Mouse (Mus musculus) forebrain, embryonic 11.5 days (tissue): ENCODE measurements at regions not wholly inside any gene's neighbourhood (a gene's known extent, or its start where the extent isn't known, plus 50 kb on each side); places are given as distances from the start of the nearest gene placed in this dataset.

Experiments used
- ATAC-seq: fragments of 200-750 bp; cut with Nextera tagmentation; replicated peaks from 2 replicates; pipeline ENCODE4 v1.8.0; 2017; ENCODE audit warnings: moderate TSS enrichment; ENCODE audit not compliant: low FRiP score
- DNase-seq: peaks from one replicate; pipeline ENCODE4 v3.0.0-alpha.2; 2017; ENCODE audit warnings: low spot score
- H3K27ac ChIP-seq: fragments of 300-500 bp; sonication (generic); 2 replicates; pipeline ENCODE4 v1.5.1; 2014; ENCODE audit warnings: low read depth, low read length
- H3K27me3 ChIP-seq: fragments of 300-500 bp; sonication (generic); 2 replicates; pipeline ENCODE4 v1.6.1; 2014; ENCODE audit warnings: mild to moderate bottlenecking, low read length, mixed read lengths; ENCODE audit not compliant: control insufficient read depth, insufficient read depth
- H3K36me3 ChIP-seq: fragments of 300-500 bp; sonication (generic); 2 replicates; pipeline ENCODE4 v1.6.1; 2014; ENCODE audit warnings: mild to moderate bottlenecking, low read length, moderate library complexity, mixed read lengths; ENCODE audit not compliant: control insufficient read depth, insufficient read depth
- H3K4me1 ChIP-seq: fragments of 300-500 bp; sonication (generic); replicated peaks from 2 replicates; pipeline ENCODE4 v1.6.1; 2014; ENCODE audit warnings: low read length, mixed read lengths; ENCODE audit not compliant: control insufficient read depth, insufficient read depth
- H3K4me2 ChIP-seq: fragments of 300-500 bp; sonication (generic); 2 replicates; pipeline ENCODE4 v1.6.1; 2014; ENCODE audit warnings: low read depth, mild to moderate bottlenecking, low read length, moderate library complexity, mixed read lengths; ENCODE audit not compliant: severe bottlenecking
- H3K4me3 ChIP-seq: fragments of 300-500 bp; sonication (generic); 2 replicates; pipeline ENCODE4 v1.5.1; 2014; ENCODE audit warnings: low read depth, low read length
- H3K9ac ChIP-seq: fragments of 300-500 bp; sonication (generic); 2 replicates; pipeline ENCODE4 v1.6.1; 2014; ENCODE audit warnings: low read length
- H3K9me3 ChIP-seq: fragments of 300-500 bp; sonication (generic); 2 replicates; pipeline ENCODE4 v1.6.1; 2016; ENCODE audit warnings: low read length, mixed read lengths; ENCODE audit not compliant: control insufficient read depth
- whole genome bisulfite sequencing: fragments of 180-500 bp; shearing (Covaris S2); extraction: QIAGEN DNeasy Blood & Tissue Kit; methylation state at CpG from one replicate; pipeline ENCODE4 v1.1.7; 2014; 5-methylcytosine and 5-hydroxymethylcytosine counted together

DNA sequence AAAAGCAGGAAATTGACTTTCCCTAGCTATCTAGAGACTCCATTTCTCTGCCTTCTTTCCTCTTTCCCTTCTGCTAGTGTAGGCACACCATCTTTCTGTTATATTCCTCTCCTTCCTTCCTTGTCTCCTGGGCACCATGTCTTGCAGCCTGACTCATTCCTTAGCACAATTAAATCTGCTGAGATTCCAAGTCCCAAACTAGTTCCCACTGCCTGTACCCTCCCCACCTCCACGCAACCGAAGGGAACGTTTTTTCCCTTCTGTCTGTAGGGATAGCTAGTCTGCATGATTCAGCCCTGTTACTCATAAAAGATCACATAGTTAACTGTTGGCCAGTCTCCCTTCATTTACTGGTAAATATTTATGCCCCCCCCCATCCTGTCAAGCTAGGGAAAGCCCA, 158.8 kb upstream of the Prkcq start:
- H3K4me1 ChIP-seq = no peaks in the 10 kb centered on the region
- no peak overlapping the region for H3K9ac ChIP-seq
- no peaks in the 10 kb centered on the region for H3K9me3 ChIP-seq
- no peaks in the 10 kb centered on the region for H3K27me3 ChIP-seq
- 95% methylated on average over 3 of the region's 3 CpGs for WGBS
- ATAC-seq (no peak), DNase-seq (no peak)
- no peak overlapping the region for H3K27ac ChIP-seq
- no peak overlapping the region for H3K4me3 ChIP-seq
- H3K4me2 ChIP-seq = no peak overlapping the region
- no peaks in the 10 kb centered on the region for H3K36me3 ChIP-seq

DNA sequence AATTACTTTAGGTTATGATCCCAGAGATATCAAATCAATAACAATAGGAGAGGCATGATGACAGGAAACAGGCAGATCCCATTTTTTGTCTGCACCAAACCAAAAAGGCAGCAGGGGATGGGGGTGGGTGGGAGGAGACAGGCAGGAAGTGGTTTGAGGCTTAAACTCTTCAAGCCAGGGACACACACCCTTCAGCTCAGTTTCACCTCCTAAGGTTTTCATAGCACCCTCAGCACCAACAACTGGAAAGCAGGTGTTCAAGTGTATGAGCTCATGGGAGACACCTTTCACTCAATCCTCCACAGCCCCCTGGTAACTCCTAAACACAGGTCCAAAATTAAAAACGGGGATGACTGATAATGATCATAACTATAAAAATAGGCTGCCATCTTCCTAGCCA, 155.5 kb upstream of the Prkcq start:
- no peak for ATAC-seq
- WGBS = 88% methylated on average over 1 of the region's 1 CpGs
- no peak overlapping the region for H3K27ac ChIP-seq

DNA sequence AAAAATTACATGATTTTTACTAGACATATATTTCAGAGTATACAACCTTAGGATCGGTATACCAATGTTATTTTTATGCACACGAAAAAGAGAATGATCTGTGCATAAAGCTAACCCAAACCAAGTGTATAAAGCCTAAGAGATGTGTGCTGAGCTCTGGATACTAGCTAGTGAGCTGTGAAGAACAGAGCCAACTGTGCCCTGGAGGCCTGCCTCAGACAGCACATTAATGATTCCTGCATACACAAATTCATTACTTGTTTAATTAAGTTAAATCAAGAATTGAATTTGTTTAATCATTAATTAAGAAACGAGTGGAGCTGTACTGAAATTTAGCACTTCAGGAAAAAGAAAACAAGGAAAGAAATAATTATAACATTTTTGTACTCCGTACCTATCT, 139.0 kb upstream of the Prkcq start:
- Histone ChIP-seq H3K9me3 (no peaks in the 10 kb centered on the region), H3K9ac (no peak overlapping the region), H3K4me3 (no peak overlapping the region), H3K36me3 (no peaks in the 10 kb centered on the region), H3K4me2 (no peak overlapping the region), H3K4me1 (no peaks in the 10 kb centered on the region; the same call in 1 of the 2 replicates), H3K27me3 (no peaks in the 10 kb centered on the region), H3K27ac (no peak overlapping the region)
- no peak for ATAC-seq
- 87% methylated on average over 4 of the region's 4 CpGs for WGBS
- no peak for DNase-seq

More for the DNA sequence above, 155.5 kb upstream of the Prkcq start:
- Histone ChIP-seq H3K9ac (no peak overlapping the region), H3K27me3 (no peaks in the 10 kb centered on the region), H3K4me2 (no peak overlapping the region), H3K4me3 (no peak overlapping the region), H3K36me3 (no peaks in the 10 kb centered on the region), H3K4me1 (no peaks in the 10 kb centered on the region), H3K9me3 (no peaks in the 10 kb centered on the region)
- no peak for DNase-seq

DNA sequence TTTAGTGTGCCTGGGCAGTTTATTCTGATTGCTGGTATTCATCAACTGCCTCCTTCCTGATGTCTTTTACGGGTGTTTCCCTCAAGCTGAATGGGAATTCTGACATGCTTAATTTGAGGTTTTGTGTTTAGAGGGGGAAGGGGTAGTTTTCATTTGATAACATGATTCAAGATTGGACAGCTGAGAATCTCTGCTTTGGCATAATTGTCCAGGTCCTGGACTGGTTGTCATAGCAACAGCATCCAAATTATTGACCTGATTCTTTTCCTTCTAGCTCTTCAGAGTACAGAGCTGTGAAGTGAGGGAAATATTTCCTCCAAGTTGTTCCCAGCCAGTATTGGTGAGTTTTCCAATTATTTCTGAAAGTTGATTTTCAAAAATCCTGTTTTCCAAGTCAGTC, 137.7 kb upstream of the Prkcq start:
- Histone ChIP-seq H3K27me3 (no peaks in the 10 kb centered on the region), H3K4me2 (no peak overlapping the region), H3K4me1 (no peaks in the 10 kb centered on the region; the same call in 1 of the 2 replicates), H3K27ac (no peak overlapping the region), H3K36me3 (no peaks in the 10 kb centered on the region), H3K9me3 (no peaks in the 10 kb centered on the region), H3K4me3 (no peak overlapping the region), H3K9ac (no peak overlapping the region)
- no peak for DNase-seq
- ATAC-seq = 0 out of 2 replicates have a peak, but pooled peaks have one; percentile 40
- WGBS = 48% methylated on average over 1 of the region's 1 CpGs

DNA sequence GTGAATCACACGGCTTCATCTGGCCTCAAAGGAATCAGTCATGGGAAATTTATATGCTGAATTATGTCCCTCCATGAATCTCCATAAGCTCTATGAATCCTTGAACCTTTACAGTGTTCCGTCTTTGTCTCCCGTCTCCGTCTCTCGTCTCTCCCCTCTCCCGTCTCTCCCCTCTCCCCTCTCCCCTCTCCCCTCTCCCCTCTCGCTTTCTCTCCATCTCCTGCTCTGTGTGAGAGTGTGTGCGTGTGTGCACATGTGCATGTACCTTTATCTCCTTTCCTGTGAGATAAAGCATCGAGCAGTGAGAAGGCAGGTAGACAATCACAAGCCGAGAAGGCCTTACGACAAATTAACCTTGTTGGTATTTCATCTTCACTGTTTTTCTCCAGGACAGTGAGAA, 134.6 kb upstream of the Prkcq start:
- peak; percentile 56; the same call in 1 of the 2 replicates for ATAC-seq

DNA sequence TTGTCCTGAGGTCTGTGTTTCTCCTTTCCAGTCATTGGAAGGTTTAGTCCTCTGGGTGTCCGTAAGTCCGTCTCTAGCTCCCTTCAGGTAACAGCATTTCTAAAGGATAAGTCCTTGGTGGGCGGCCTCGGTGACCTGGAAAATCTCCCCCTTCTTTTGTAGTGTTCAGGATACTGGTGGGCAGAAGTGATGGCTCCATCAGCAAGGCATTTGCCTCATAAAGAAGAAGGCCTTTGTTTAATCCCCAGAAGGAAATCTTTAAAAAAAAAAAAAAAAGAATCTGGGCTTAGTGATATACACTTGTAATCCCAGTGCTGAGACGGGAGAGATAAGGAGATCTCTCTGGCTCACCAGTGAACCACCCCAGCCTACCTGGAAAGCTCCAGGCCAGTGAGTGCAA, 133.5 kb upstream of the Prkcq start:
- Histone ChIP-seq H3K4me1 (no peaks in the 10 kb centered on the region; the same call in 1 of the 2 replicates), H3K9me3 (no peaks in the 10 kb centered on the region), H3K4me3 (no peak overlapping the region), H3K27ac (no peak overlapping the region), H3K4me2 (no peak overlapping the region), H3K9ac (no peak overlapping the region), H3K27me3 (no peaks in the 10 kb centered on the region), H3K36me3 (no peaks in the 10 kb centered on the region)
- no peak for DNase-seq
- 68% methylated on average over 5 of the region's 5 CpGs for WGBS
- no peak for ATAC-seq

More for the DNA sequence above, 134.6 kb upstream of the Prkcq start:
- no peak overlapping the region for H3K4me3 ChIP-seq
- DNase-seq = no peak
- WGBS = 81% methylated on average over 11 of the region's 11 CpGs
- H3K27ac ChIP-seq = no peak overlapping the region
- no peaks in the 10 kb centered on the region for H3K36me3 ChIP-seq
- no peak overlapping the region for H3K4me2 ChIP-seq
- no peaks in the 10 kb centered on the region for H3K27me3 ChIP-seq
- H3K4me1 ChIP-seq = no peaks in the 10 kb centered on the region; the same call in 1 of the 2 replicates
- H3K9ac ChIP-seq = no peak overlapping the region
- no peaks in the 10 kb centered on the region for H3K9me3 ChIP-seq

DNA sequence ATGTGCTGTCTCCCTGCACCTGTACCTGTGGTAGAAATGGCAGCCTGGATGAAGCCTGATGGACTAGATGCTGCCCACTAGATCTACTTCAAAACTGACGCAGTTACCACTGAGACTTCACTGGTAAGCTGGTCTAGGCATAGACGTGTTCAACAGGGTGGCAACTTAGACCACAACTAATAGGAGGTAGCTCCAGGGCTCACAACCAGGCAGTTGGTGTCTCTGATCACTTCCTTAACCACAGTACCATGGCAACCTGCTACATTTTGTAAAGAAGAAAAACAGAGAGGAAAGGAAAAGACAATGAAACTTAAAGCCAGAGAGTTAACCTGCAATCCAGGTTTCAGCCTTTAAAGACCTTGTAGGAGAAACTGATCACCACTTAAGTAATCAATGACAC, 131.9 kb upstream of the Prkcq start:
- ATAC-seq (no peak), DNase-seq (no peak)
- Histone ChIP-seq H3K36me3 (no peaks in the 10 kb centered on the region), H3K4me3 (no peak overlapping the region), H3K9ac (no peak overlapping the region), H3K27ac (no peak overlapping the region), H3K4me1 (no peaks in the 10 kb centered on the region), H3K4me2 (no peak overlapping the region), H3K27me3 (no peaks in the 10 kb centered on the region), H3K9me3 (no peaks in the 10 kb centered on the region; the same call in 1 of the 2 replicates)
- 92% methylated on average over 2 of the region's 2 CpGs for WGBS

DNA sequence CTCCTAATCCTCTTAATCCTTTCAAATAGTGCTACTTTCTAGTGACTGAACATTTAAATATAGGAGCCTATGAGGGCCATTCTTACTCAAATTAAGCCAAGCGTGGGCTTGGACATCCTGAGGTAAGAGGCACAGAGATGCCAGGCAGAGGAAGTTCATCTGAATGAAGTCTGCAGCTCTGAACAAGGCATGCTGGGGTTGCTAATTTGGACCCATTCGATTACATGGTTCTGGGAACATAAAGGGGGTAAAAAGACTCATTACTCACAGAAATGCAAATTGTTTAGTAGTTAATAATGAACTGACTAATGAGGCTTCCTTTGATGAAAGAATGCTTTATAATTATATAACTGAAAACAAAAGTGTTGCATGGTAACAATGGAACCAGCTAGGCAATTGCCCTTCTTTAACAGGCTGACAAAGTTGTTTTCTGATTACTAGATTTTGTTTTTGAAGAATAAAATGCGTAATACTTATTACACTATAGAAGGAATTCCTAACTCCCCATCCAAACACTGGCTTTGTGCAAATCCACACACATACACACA, 127.1 kb upstream of the Prkcq start:
- Histone ChIP-seq H3K9ac (no peak overlapping the region), H3K36me3 (no peaks in the 10 kb centered on the region), H3K9me3 (no peaks in the 10 kb centered on the region; the same call in 1 of the 2 replicates), H3K27ac (no peak overlapping the region), H3K4me2 (no peak overlapping the region), H3K27me3 (no peaks in the 10 kb centered on the region), H3K4me1 (no peaks in the 10 kb centered on the region), H3K4me3 (no peak overlapping the region)
- 39% methylated on average over 3 of the region's 3 CpGs for WGBS
- ATAC-seq (peak; percentile 85), DNase-seq (no peak)

DNA sequence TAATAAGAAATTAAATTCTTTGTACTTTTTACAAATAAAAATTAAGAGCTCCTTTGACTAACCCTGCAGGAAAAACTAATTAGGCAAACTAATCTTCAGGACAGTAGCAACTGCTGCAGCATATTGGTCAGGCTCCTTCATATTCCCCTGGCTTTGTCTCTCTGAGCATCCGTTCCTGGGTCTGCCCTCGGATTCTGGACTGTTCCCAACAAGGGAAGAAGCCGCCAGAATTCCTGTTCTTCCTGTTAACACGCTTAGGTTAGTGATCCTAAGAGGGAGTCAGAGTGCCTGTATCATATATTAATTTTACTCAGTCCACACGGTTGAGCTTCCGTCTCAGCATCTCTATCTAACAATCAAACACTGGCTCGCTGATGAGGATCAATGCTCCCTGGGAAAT, 120.3 kb upstream of the Prkcq start:
- H3K36me3 ChIP-seq = no peaks in the 10 kb centered on the region
- H3K4me2 ChIP-seq = no peak overlapping the region
- no peak overlapping the region for H3K27ac ChIP-seq
- H3K9ac ChIP-seq = no peak overlapping the region
- no peaks in the 10 kb centered on the region for H3K9me3 ChIP-seq
- DNase-seq (no peak), ATAC-seq (no peak)
- H3K4me1 ChIP-seq = no peaks in the 10 kb centered on the region
- 91% methylated on average over 7 of the region's 7 CpGs for WGBS
- no peaks in the 10 kb centered on the region for H3K27me3 ChIP-seq
- H3K4me3 ChIP-seq = no peak overlapping the region
